Mouse (Mus musculus) myocyte (in vitro differentiated cells): Measurements from ENCODE around the gene Mybpc3.

Experiments used
- E2F4 ChIP-seq: IDR thresholded peaks from one replicate; pipeline ENCODE4 v1.6.1; 2011; ENCODE audit warnings: mild to moderate bottlenecking, control low read depth, moderate library complexity; ENCODE audit not compliant: insufficient read depth
- MAX ChIP-seq: IDR thresholded peaks from one replicate; pipeline ENCODE4 v1.6.1; 2011; ENCODE audit warnings: low read depth, mild to moderate bottlenecking, control low read depth
- TCF12 ChIP-seq: IDR thresholded peaks from one replicate; pipeline ENCODE4 v1.6.1; 2011; ENCODE audit warnings: mild to moderate bottlenecking, control low read depth; ENCODE audit not compliant: poor library complexity, insufficient read depth, severe bottlenecking
- USF1 ChIP-seq: IDR thresholded peaks from one replicate; pipeline ENCODE4 v1.6.1; 2011; ENCODE audit warnings: low read depth, mild to moderate bottlenecking, control low read depth, moderate library complexity

DNA sequence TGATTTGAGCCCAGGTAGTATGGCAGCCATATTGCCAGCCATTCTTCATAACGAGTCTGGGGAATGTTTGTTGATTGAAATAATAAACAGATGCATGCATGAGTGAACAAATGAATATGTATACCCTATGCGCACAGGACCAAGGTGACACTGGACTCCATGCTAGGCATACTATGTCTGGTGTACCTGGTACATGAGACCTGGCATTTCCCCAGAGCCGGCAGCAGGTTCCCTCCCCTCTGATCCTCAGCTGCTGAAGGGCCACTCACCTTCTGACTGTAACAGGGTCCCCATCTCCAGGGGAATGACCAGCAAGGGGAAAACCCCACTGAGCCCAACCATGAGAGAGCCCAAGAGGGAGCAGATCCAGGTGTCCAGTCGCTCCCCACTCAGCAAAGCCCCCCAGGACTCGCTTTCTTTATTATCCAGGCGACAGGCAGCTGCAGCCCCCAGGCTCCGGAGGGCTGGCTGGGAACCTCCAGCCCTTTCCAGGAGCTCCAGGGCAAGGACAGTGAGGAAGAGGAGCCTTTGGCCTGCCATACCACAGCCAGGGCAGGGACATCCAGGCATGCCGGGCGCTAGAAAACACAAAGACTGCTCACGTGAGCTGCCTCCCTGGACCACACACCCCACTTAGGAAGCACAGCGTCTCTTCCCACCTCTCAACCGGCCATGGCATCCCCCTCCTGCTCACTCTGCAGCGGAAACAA lies 49.6 kb upstream of the Mybpc3 start:
- no peak for TF ChIP-seq MAX
- no peak for TF ChIP-seq USF1
- TF ChIP-seq E2F4, result no peak
- TF ChIP-seq TCF12, result no peak
